Mouse (Mus musculus) lung, postnatal 0 days (tissue): ENCODE data around the gene Gm3500. TPM values are rescaled to one million over a fixed set of nuclear protein-coding genes. Genes with fewer than 3 reads are reported as not detected.
A peak's percentile ranks its signal among the peaks of the same experiment; 100 is the strongest.
"Not testable (repeated sequence)": the region's sequence is repeated elsewhere in the genome, so short reads cannot be mapped to it uniquely, and the experiment has no call there.

Experiments used
- ATAC-seq: fragments of 200-750 bp; cut with Nextera tagmentation; 2 replicates; pipeline ENCODE4 v1.8.0; 2017; ENCODE audit warnings: moderate library complexity
- DNase-seq: peaks from one replicate; pipeline ENCODE4 v3.0.0-alpha.2; 2016; ENCODE audit warnings: low spot score
- H3K27ac ChIP-seq: fragments of 300-500 bp; sonication (generic); 2 replicates; pipeline ENCODE4 v1.5.1; 2014; ENCODE audit warnings: antibody characterized with exemption, mild to moderate bottlenecking, low read length, mixed read lengths
- H3K27me3 ChIP-seq: fragments of 300-500 bp; sonication (generic); replicated peaks from 2 replicates; pipeline ENCODE4 v1.6.1; 2014; ENCODE audit warnings: low read length, mixed read lengths; ENCODE audit not compliant: insufficient read depth
- H3K36me3 ChIP-seq: fragments of 300-500 bp; sonication (generic); 2 replicates; pipeline ENCODE4 v1.6.1; 2014; ENCODE audit warnings: low read length, mixed read lengths; ENCODE audit not compliant: insufficient read depth
- H3K4me1 ChIP-seq: fragments of 300-500 bp; sonication (generic); 2 replicates; pipeline ENCODE4 v1.6.1; 2014; ENCODE audit warnings: antibody characterized with exemption, low read depth, low read length, mixed read lengths; ENCODE audit not compliant: insufficient read depth
- H3K4me2 ChIP-seq: fragments of 300-500 bp; sonication (generic); replicated peaks from 2 replicates; pipeline ENCODE4 v1.6.1; 2014; ENCODE audit warnings: low read depth, mild to moderate bottlenecking, low read length, moderate library complexity, mixed read lengths
- H3K4me3 ChIP-seq: fragments of 300-500 bp; sonication (generic); 2 replicates; pipeline ENCODE4 v1.5.1; 2014; ENCODE audit warnings: low read depth, low read length
- H3K9ac ChIP-seq: fragments of 300-500 bp; sonication (generic); replicated peaks from 2 replicates; pipeline ENCODE4 v1.6.1; 2014; ENCODE audit warnings: low read depth, mild to moderate bottlenecking
- H3K9me3 ChIP-seq: fragments of 300-500 bp; sonication (generic); 2 replicates; pipeline ENCODE4 v1.6.1; 2016; ENCODE audit warnings: low read length, mixed read lengths
- WGBS: fragments of 180-500 bp; shearing (Covaris S2); extraction: QIAGEN DNeasy Blood & Tissue Kit; methylation state at CpG from one replicate; pipeline ENCODE4 v1.1.7; 2014; 5-methylcytosine and 5-hydroxymethylcytosine counted together
- polyA plus RNA-seq: library from polyadenylated mRNA; unstranded; fragments of >200 nt; fragmentation: Nextera tagmentation; extraction: Ambion mirVana; gene quantifications from 2 replicates; pipeline ENCODE4 v1.2.1, GENCODE M21; 2015

The Gm3500 gene
- polyA plus RNA-seq: 0.29 TPM in 1 of 2 replicates, not detected in the other

DNA sequence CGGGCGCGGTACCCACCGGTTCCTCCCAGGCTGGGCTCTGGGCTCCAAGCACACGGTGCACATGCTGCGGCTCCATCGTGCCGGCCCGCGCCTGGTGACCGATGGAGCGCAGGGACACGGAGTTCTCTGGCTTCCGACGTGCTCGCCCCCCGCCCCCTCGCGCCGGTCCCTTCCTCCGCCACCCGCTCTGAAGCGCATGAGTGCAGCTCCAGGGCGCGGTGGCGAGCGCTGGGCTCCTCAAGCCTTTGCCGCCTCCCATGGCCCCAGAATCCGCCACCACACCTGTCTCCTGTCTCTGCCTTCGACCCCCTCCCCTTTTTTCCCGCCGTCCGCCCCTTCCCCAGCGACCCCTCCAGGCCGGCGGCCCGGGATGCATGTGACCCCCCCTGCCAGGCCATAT is at the start of gene Gm3500:
Gene Gm3500 (minus strand): TSS at position 101 of the 400 bp plus-strand sequence.
- WGBS: no CpG with 5 or more reads among the region's 37 CpGs
- H3K4me3 ChIP-seq: not testable (repeated sequence)
- peak; percentile 25; the same call in 1 of the 2 replicates for ATAC-seq

DNA sequence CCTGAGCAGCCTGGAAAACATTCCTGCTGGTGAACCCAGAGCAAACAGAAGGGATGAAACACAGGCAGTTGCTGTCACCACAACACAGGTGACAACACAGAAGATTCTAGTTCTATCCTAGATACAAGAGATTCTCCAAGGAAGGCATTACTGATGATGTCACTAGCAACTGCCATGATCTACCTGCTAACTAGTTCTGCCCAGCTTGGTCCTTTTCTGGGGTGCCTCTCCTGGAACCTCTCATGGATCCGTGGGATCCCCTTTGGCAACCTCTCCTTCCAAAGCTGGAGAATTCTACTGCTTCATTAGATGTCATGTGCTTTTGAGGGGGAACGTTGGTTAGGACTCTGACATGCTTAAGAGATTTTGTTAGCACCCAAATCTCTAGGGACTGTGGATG is 54.0 kb downstream of the Gm3500 start, which contains the start of gene Gm3542:
Gene Gm3542 (minus strand): TSS at position 101 of the 400 bp plus-strand sequence.
- not testable (repeated sequence) for H3K27me3 ChIP-seq, H3K9me3 ChIP-seq, H3K36me3 ChIP-seq, H3K4me3 ChIP-seq, DNase-seq, H3K9ac ChIP-seq, ATAC-seq, H3K27ac ChIP-seq, H3K4me2 ChIP-seq, H3K4me1 ChIP-seq
- WGBS: no CpG with 5 or more reads among the region's 2 CpGs

More for the DNA sequence above, at the start of gene Gm3500:
- not testable (repeated sequence) for H3K27me3 ChIP-seq, H3K9me3 ChIP-seq, H3K4me2 ChIP-seq, H3K27ac ChIP-seq, H3K9ac ChIP-seq, H3K36me3 ChIP-seq, H3K4me1 ChIP-seq, DNase-seq

Other genes starting within 250 kb of the Gm3500 start
- not detected in 2 replicates for gene Gm3317, start 224.5 kb downstream of the Gm3500 start, polyA plus RNA-seq
- gene Gm8271, start 203.3 kb downstream of the Gm3500 start, polyA plus RNA-seq: not detected in 2 replicates
- gene Gm3526, start 128.5 kb downstream of the Gm3500 start, polyA plus RNA-seq: not detected in 2 replicates
- gene Gm3542, start 54.1 kb downstream of the Gm3500 start, polyA plus RNA-seq: not detected in 2 replicates
- gene Gm3194, start 66.4 kb upstream of the Gm3500 start, polyA plus RNA-seq: 0.14 TPM in 1 of 2 replicates, not detected in the other
- gene Gm8246, start 88.8 kb upstream of the Gm3500 start, polyA plus RNA-seq: not detected in 2 replicates
- not detected in 2 replicates for gene Gm3187, start 95.2 kb upstream of the Gm3500 start, polyA plus RNA-seq
- gene Gm3488, start 112.6 kb upstream of the Gm3500 start, polyA plus RNA-seq: 0.32 and 0.98 TPM in 2 replicates
- not detected in 2 replicates for gene Gm3532, start 149.4 kb upstream of the Gm3500 start, polyA plus RNA-seq
- not detected in 2 replicates for gene Gm8265, start 244.0 kb upstream of the Gm3500 start, polyA plus RNA-seq